Mouse (Mus musculus) heart, postnatal 36 days (tissue): ENCODE measurements at regions not wholly inside any gene's neighbourhood (a gene's known extent, or its start where the extent isn't known, plus 50 kb on each side); places are given as distances from the start of the nearest gene placed in this dataset.
"Not testable (repeated sequence)": the region's sequence is repeated elsewhere in the genome, so short reads cannot be mapped to it uniquely, and the experiment has no call there.

Experiments used
- DNase-seq, 2 experiments: peaks; one replicate each; pipeline ENCODE4 v3.0.0; 2021 to 2022
- intact Hi-C: fragments of 180-260 bp; cut with DNase I; formaldehyde crosslinking; loops from one replicate; pipeline ENCODE4 v1.15.1; 2025

- peak; percentile 25 to 43 for DNase-seq
- intact Hi-C loops: no loop called here
These were observed 66.4 kb downstream of the Xrcc2 start for GRCm38 (mm10) chr5:25639187-25639586.

DNA sequence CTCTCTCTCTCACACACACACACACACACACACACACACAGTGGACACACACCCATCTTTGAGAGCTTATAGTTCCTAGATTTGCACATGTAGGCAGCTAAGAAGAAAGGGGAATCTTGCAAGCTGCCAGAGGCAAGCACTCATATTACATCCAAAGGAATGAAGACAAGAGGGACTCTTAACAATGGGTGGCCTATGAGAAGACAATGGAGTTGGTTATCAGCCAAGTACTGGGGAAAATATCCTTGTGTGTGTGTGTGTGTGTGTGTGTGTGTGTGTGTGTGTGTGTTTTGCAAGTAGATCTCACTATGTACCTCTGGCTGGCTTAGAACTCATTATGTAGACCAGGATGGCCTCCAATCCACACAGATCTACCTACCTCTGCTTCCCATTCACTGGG is 67.5 kb downstream of the Xrcc2 start:
- intact Hi-C loops: no loop called here
- DNase-seq: no peak

- peak in 1 of 2 experiments; percentile 11 for DNase-seq
- intact Hi-C loops: loop anchor here (5.0 kb wide), 1 partner anchor 206 kb away; no protein-coding TSS in a partner anchor
These were observed 72.6 kb downstream of the Xrcc2 start for GRCm38 (mm10) chr5:25632861-25633535.

GRCm38 (mm10) chr5:25629731-25630130 is 75.9 kb downstream of the Xrcc2 start:
- intact Hi-C loops: loop anchor here (5.0 kb wide), 1 partner anchor 202 kb away; no protein-coding TSS in a partner anchor
- DNase-seq: no peak

GRCm38 (mm10) chr5:25628504-25628903 is 77.1 kb downstream of the Xrcc2 start:
- intact Hi-C loops: no loop called here

GRCm38 (mm10) chr5:25627086-25627485 is 78.5 kb downstream of the Xrcc2 start:
- DNase-seq: no peak
- intact Hi-C loops: no loop called here

More at GRCm38 (mm10) chr5:25628504-25628903, 77.1 kb downstream of the Xrcc2 start:
- no peak for DNase-seq

DNA sequence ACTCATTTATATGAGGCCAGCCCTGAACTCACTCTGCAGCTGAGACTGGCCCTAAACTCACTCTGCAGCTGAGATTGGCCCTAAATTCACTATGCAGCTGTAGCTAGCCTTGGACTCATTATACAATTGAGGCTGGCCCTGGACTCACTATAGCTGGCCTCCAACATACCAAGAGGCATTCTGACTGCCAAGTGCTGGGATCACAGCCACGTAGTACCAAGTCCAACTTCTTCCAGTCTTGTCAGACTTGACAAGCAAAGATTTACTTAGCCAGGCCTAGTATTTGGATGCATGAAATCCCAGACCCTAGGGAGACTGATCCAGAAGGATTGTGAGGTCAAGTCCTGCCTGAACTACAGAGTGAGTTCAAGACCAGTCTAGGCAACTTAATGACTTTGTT is 81.6 kb downstream of the Xrcc2 start:
- intact Hi-C loops: no loop called here
- no peak for DNase-seq

DNA sequence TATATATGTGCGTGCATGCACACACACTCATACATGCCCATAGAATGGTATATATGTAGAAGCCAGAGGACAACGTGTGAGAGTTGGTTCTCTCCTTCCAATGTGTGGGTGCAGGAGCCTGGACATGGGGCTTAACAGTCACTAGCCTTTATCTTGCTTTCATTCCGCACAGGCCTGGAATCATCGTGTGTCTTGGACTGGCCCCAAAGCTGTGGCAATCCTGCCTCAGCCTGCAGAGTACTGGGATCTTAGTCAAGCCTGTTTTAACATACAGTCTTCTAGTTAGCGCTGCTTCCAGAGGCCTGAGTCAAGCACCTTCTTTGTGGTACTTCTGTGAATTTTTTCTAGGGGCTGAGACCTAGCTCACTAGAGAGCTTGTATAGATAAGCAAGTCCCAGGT is 85.8 kb downstream of the Xrcc2 start:
- no peak for DNase-seq
- intact Hi-C loops: no loop called here

DNA sequence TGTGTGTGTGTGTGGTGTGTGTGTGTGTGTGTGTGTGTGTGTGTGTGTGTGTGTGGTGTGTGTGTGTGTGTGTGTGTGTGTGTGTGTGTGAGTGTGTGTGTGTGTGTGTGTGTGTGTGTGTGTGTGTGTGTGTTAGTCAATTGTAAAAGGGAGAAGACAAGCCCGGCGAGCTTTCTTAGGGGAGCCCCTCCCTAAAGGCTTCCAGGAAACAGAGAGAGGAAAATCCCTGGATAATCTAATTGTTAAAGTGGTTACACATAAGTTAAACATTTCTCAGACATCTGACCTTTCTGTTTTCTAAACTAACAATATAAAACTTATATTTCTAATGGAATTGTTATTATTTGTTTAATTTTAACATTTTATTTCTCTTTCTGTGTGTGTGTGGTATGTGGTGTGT is 86.3 kb downstream of the Xrcc2 start:
- intact Hi-C loops, DNase-seq: not testable (repeated sequence)

GRCm38 (mm10) chr5:25614659-25615061 is 91.0 kb downstream of the Xrcc2 start:
- DNase-seq: no peak
- intact Hi-C loops: no loop called here

DNA sequence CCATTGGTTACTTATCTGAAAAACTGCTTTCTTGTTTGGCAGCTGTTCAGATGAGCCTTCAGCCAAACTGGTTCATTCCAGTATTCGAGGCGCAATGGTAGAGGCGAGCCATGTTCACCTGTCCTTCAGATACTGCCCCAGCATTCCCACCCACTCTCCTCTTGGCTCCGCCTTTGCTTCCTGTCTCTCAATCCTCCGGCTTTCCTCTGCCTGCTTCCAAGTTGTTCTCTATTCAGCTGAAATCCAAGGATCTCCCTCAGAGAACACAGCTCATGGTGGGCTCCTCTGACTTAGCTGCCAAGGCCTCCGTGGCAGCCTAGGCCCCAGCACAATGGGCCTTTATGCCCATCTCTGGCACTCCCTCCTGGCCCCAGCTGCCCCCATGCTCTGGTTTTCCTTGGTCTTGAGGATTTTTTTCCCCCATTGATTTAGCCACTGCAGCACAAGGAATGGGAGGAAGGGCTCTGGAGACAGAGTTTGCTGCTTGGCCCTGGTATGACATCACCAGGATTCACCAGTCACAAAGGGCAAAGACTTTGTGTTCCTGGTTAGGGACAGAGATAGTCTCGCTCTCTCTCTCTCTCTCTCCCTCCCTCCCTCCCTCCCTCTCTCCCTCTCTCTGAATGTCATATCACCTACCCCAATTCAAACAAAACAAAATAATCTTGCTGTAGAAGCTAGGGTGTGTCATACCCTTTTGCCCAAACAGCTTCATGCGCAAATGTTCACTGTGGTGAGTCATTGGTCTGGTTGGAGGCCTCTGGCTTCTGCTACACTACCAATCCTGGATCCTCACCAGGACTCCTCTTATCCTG is 91.6 kb downstream of the Xrcc2 start:
- no peak for DNase-seq
- intact Hi-C loops: no loop called here

- DNase-seq: no peak
- intact Hi-C loops: no loop called here
These were observed 93.5 kb downstream of the Xrcc2 start for GRCm38 (mm10) chr5:25612036-25612705.

DNA sequence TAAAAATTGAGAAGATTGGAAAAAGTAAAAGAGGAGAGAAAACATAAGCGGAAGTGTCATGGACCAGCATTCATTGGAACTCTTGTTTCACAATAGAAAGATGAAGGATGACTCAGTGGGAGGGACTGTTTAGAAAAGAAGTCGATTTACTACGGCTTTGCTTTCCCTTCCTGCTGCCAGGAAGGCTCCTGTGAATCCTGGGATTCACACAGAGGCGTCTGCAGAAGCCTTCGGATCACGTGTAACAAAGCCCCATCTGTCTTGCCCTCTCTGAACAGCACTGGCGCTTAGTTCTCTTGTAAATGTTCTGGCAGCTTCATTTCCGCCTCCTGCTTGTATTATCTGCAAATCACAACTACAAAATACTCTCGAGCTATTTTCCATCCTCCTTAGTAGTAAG is 94.0 kb downstream of the Cct8l1 start:
- DNase-seq: no peak
- intact Hi-C loops: no loop called here

DNA sequence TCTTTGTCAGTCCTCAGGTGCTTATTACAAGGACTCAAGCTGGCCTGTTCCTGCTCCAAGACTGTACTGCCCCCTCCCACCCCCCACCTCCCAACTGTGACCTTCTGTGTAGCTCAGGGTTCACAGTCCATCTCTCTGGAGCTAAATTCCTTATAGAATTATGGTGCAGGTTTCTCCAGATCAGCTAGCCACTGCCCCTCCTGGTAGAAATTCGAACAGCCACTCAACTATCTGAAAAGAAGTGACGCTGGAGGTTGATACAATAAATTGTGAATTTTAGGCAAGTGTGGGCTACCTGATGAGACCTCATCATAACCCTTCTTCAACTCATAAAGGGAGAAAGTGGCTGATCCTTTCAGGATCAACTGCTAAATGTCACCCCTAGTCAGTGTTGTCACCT is 86.3 kb downstream of the Cct8l1 start:
- intact Hi-C loops: no loop called here
- no peak for DNase-seq

- DNase-seq: no peak
- intact Hi-C loops: no loop called here
These were observed 83.5 kb downstream of the Cct8l1 start for GRCm38 (mm10) chr5:25599363-25599762.

- intact Hi-C loops: no loop called here
These were observed 81.9 kb downstream of the Cct8l1 start for GRCm38 (mm10) chr5:25597786-25598185.

GRCm38 (mm10) chr5:25591709-25592108 is 75.8 kb downstream of the Cct8l1 start:
- no peak for DNase-seq
- intact Hi-C loops: no loop called here

More at GRCm38 (mm10) chr5:25597786-25598185, 81.9 kb downstream of the Cct8l1 start:
- DNase-seq: no peak
